Mouse (Mus musculus) hindbrain, embryonic 12.5 days (tissue): ENCODE measurements around the gene Ddx55. TPM values are rescaled to one million over a fixed set of nuclear protein-coding genes. Genes with fewer than 3 reads are reported as not detected.
A peak's percentile ranks its signal among the peaks of the same experiment; 100 is the strongest.
"Not testable (repeated sequence)": the region's sequence is repeated elsewhere in the genome, so short reads cannot be mapped to it uniquely, and the experiment has no call there.

Experiments
- ATAC-seq: fragments of 200-750 bp; cut with Nextera tagmentation; 2 replicates; pipeline ENCODE4 v1.8.0; 2017; ENCODE audit warnings: moderate TSS enrichment; ENCODE audit not compliant: low FRiP score
- H3K27ac ChIP-seq: fragments of 300-500 bp; sonication (generic); 2 replicates; pipeline ENCODE4 v1.5.1; 2016; ENCODE audit warnings: mild to moderate bottlenecking
- H3K27me3 ChIP-seq: fragments of 300-500 bp; sonication (generic); 2 replicates; pipeline ENCODE4 v1.6.1; 2016; ENCODE audit warnings: mild to moderate bottlenecking
- H3K36me3 ChIP-seq: fragments of 300-500 bp; sonication (generic); 2 replicates; pipeline ENCODE4 v1.6.1; 2016; ENCODE audit warnings: mild to moderate bottlenecking
- H3K4me1 ChIP-seq: fragments of 300-500 bp; sonication (generic); 2 replicates; pipeline ENCODE4 v1.6.1; 2016
- H3K4me2 ChIP-seq: fragments of 300-500 bp; sonication (generic); replicated peaks from 2 replicates; pipeline ENCODE4 v1.6.1; 2016; ENCODE audit warnings: mild to moderate bottlenecking
- H3K4me3 ChIP-seq: fragments of 300-500 bp; sonication (generic); 2 replicates; pipeline ENCODE4 v1.5.1; 2016; ENCODE audit warnings: mild to moderate bottlenecking
- H3K9ac ChIP-seq: fragments of 300-500 bp; sonication (generic); 2 replicates; pipeline ENCODE4 v1.6.1; 2016; ENCODE audit warnings: mild to moderate bottlenecking, moderate library complexity
- H3K9me3 ChIP-seq: fragments of 300-500 bp; sonication (generic); replicated peaks from 2 replicates; pipeline ENCODE4 v1.6.1; 2016; ENCODE audit warnings: mild to moderate bottlenecking
- WGBS: fragments of 180-500 bp; shearing (Covaris S2); methylation state at CpG from one replicate; pipeline ENCODE4 v1.1.7; 2016; 5-methylcytosine and 5-hydroxymethylcytosine counted together
- polyA plus RNA-seq: library from polyadenylated mRNA; unstranded; fragments of >200 nt; fragmentation: Nextera tagmentation; extraction: Ambion mirVana; gene quantifications from 2 replicates; pipeline ENCODE4 v1.2.1, GENCODE M21; 2016

Ddx55 gene
- polyA plus RNA-seq, 1 experiment from 2014 or later = 18.0 TPM

GRCm38 (mm10) chr5:124540383-124540786 lies 12.3 kb upstream of the Ddx55 start, which contains the start of gene Tmed2:
Gene Tmed2, plus strand, starts transcription at chr5:124540695.
- under 1% methylated on average over 35 of the region's 35 CpGs for WGBS
- peak within 1 kb of the TSS; percentile 83 for H3K4me2 ChIP-seq
- H3K9ac ChIP-seq = peak within 1 kb of the TSS; percentile 95
- no peaks in the 10 kb centered on the region for H3K9me3 ChIP-seq
- H3K27me3 ChIP-seq = 0 out of 2 replicates have a peak, but pooled peaks cover 9% of the 10 kb centered on the region
- peak; percentile 96 for ATAC-seq
- peak within 1 kb of the TSS; percentile 97 for H3K4me3 ChIP-seq
- H3K4me1 ChIP-seq = peaks cover 11% of the 10 kb centered on the region
- peak within 1 kb of the TSS; percentile 84 for H3K27ac ChIP-seq
- peaks cover 19% of the 10 kb centered on the region for H3K36me3 ChIP-seq

- H3K27me3 ChIP-seq = 0 out of 2 replicates have a peak, but pooled peaks cover 7% of the 10 kb centered on the region
- no peaks in the 10 kb centered on the region for H3K9me3 ChIP-seq
- peaks cover 11% of the 10 kb centered on the region for H3K4me1 ChIP-seq
- ATAC-seq = peak; percentile 75
- peak overlapping the region; percentile 84 for H3K27ac ChIP-seq
- H3K4me3 ChIP-seq = peak overlapping the region; percentile 97
- under 1% methylated on average over 81 of the region's 89 CpGs for WGBS
- peak overlapping the region; percentile 83 for H3K4me2 ChIP-seq
- H3K9ac ChIP-seq = peak overlapping the region; percentile 95
- H3K36me3 ChIP-seq = peaks cover 26% of the 10 kb centered on the region
These were observed 11.6 kb upstream of the Ddx55 start for GRCm38 (mm10) chr5:124540905-124541601.

DNA sequence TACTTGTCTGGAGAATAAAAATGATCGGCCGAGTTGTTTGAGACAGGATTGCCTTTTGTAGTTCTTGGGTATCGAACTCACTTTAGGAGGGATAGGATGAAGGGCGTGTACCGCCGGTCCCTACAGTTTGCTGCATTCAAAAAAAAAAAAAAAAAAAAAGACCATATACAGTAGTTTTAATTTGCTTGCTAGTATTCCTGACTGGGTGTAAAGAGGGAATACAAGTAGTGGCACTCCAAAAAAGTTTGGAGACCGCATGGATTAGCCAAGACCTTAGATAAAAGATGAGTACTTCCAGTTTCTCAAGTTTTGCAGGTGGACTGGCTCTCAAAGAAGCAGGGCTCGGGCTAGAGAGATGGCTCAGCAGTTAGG lies 11.1 kb upstream of the Ddx55 start:
- H3K4me1 ChIP-seq = peaks cover 11% of the 10 kb centered on the region
- no peaks in the 10 kb centered on the region for H3K9me3 ChIP-seq
- H3K4me2 ChIP-seq = peak overlapping the region; percentile 83
- peak overlapping the region; percentile 95 for H3K9ac ChIP-seq
- H3K27ac ChIP-seq = no peak overlapping the region; the same call in 1 of the 2 replicates
- no peak for ATAC-seq
- peaks cover 31% of the 10 kb centered on the region for H3K36me3 ChIP-seq
- WGBS = 13% methylated on average over 8 of the region's 8 CpGs
- peak overlapping the region; percentile 97 for H3K4me3 ChIP-seq
- H3K27me3 ChIP-seq = 0 out of 2 replicates have a peak, but pooled peaks cover 6% of the 10 kb centered on the region

- not testable (repeated sequence) for H3K27me3 ChIP-seq, H3K4me3 ChIP-seq, ATAC-seq, H3K27ac ChIP-seq, H3K9ac ChIP-seq, H3K9me3 ChIP-seq, H3K4me2 ChIP-seq
- 83% methylated on average over 4 of the region's 4 CpGs for WGBS
- peaks cover 46% of the 10 kb centered on the region for H3K36me3 ChIP-seq
- H3K4me1 ChIP-seq = peaks cover 14% of the 10 kb centered on the region
These were observed 1.9 kb upstream of the Ddx55 start for GRCm38 (mm10) chr5:124550737-124551136.

- WGBS = 30% methylated on average over 5 of the region's 5 CpGs
- H3K9ac ChIP-seq = peak overlapping the region; percentile 79; the same call in 1 of the 2 replicates
- not testable (repeated sequence) for H3K9me3 ChIP-seq, H3K27me3 ChIP-seq, ATAC-seq
- peaks cover 44% of the 10 kb centered on the region for H3K36me3 ChIP-seq
- H3K4me1 ChIP-seq = peaks cover 14% of the 10 kb centered on the region
- H3K4me2 ChIP-seq = peak overlapping the region; percentile 77
- H3K27ac ChIP-seq = 0 out of 2 replicates have a peak overlapping the region, but pooled peaks have one; percentile 85
- peak overlapping the region; percentile 89 for H3K4me3 ChIP-seq
These were observed 1.1 kb upstream of the Ddx55 start for GRCm38 (mm10) chr5:124551349-124552093.

GRCm38 (mm10) chr5:124552094-124552472 lies 581 bp upstream of the Ddx55 start:
- Histone ChIP-seq H3K27ac (peak overlapping the region; percentile 85), H3K9me3 (no peaks in the 10 kb centered on the region), H3K36me3 (peaks cover 44% of the 10 kb centered on the region), H3K4me1 (peaks cover 14% of the 10 kb centered on the region), H3K4me2 (peak overlapping the region; percentile 77), H3K27me3 (no peaks in the 10 kb centered on the region), H3K4me3 (peak overlapping the region; percentile 89), H3K9ac (peak overlapping the region; percentile 79)
- 0 out of 2 replicates have a peak, but pooled peaks have one; percentile 11 for ATAC-seq
- WGBS = 11% methylated on average over 9 of the region's 9 CpGs

DNA sequence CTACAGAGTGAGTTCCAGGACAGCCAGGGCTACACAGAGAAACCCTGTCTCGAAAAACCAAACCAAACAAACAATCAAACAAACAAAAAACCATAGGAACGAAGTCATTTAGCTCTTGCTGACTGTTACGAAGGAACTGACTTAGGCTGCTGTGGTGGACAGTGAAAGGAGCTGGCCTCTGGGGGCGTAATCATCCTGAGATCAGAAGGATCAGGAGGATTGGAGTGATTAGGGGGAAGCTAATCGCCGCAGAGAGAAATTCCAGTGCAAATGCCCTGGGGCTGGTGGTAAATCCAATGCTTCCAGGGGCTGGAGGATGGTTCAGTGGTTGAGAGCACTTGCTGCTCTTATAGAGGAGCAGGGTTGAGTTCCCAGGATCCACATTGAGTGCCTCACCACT lies 943 bp downstream of the Ddx55 start:
- H3K27me3 ChIP-seq = no peaks in the 10 kb centered on the region
- no peak for ATAC-seq
- no peaks in the 10 kb centered on the region for H3K9me3 ChIP-seq
- H3K27ac ChIP-seq = no peak overlapping the region
- peaks cover 46% of the 10 kb centered on the region for H3K36me3 ChIP-seq
- peaks cover 14% of the 10 kb centered on the region for H3K4me1 ChIP-seq
- 79% methylated on average over 6 of the region's 6 CpGs for WGBS
- H3K9ac ChIP-seq = no peak overlapping the region
- H3K4me2 ChIP-seq = peak overlapping the region; percentile 77
- peak overlapping the region; percentile 89 for H3K4me3 ChIP-seq

GRCm38 (mm10) chr5:124555145-124555544 lies 2.5 kb downstream of the Ddx55 start:
- 82% methylated on average over 1 of the region's 1 CpGs for WGBS
- Histone ChIP-seq H3K4me2 (no peak overlapping the region), H3K9me3 (no peaks in the 10 kb centered on the region), H3K4me3 (no peak overlapping the region), H3K36me3 (peaks cover 58% of the 10 kb centered on the region), H3K27me3 (no peaks in the 10 kb centered on the region), H3K27ac (no peak overlapping the region), H3K9ac (no peak overlapping the region), H3K4me1 (peaks cover 14% of the 10 kb centered on the region)
- ATAC-seq = no peak

DNA sequence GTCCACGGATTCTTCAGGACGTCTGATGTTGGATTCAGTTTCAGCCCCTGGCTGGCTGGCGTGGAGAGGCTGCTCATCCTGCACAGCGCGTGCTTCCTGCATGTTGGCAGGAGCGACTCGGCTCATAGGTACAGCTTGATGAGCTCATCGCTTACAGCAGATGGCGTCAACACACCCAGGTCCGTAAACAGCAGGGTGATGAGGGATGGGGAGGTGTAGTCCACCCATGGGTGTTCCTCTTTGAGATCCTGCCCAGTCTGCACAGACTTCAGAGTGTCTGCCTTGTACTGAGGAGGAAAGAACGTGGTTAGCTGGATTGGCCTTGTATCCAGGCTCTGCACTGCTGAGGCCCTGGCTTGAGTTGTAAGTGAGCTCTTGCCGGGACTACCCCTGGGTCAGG lies 18.4 kb downstream of the Ddx55 start:
- no peaks in the 10 kb centered on the region for H3K4me1 ChIP-seq
- no peak overlapping the region for H3K4me3 ChIP-seq
- no peaks in the 10 kb centered on the region for H3K9me3 ChIP-seq
- no peak overlapping the region for H3K9ac ChIP-seq
- no peak for ATAC-seq
- H3K27ac ChIP-seq = no peak overlapping the region
- WGBS = 89% methylated on average over 12 of the region's 12 CpGs
- no peaks in the 10 kb centered on the region for H3K27me3 ChIP-seq
- no peak overlapping the region for H3K4me2 ChIP-seq
- peaks cover 97% of the 10 kb centered on the region for H3K36me3 ChIP-seq

DNA sequence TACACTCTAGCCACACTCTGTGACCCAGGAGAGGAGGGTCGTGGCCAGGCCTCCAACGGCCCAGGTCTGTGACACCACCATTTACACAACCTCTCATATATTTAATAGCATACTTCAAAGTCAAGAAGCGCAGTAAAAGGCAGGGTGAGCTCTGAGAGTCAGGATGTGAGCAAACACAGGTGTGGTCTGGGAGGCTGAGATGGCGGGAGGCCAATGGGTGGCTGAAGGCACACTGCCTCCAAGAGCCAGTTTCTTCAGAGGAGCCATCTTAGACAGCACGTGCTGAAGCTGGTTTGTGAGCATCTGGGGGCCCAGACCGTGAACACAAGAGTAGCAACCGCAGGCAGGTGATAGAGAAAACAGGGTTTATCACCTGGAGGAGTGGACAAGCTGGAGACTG lies 22.8 kb downstream of the Ddx55 start:
- no peaks in the 10 kb centered on the region for H3K27me3 ChIP-seq
- WGBS = 96% methylated on average over 7 of the region's 7 CpGs
- peaks cover 17% of the 10 kb centered on the region for H3K4me1 ChIP-seq
- no peak for ATAC-seq
- H3K27ac ChIP-seq = no peak overlapping the region
- peaks cover 65% of the 10 kb centered on the region for H3K36me3 ChIP-seq
- H3K4me2 ChIP-seq = no peak overlapping the region
- H3K9me3 ChIP-seq = no peaks in the 10 kb centered on the region
- H3K4me3 ChIP-seq = no peak overlapping the region
- H3K9ac ChIP-seq = no peak overlapping the region

DNA sequence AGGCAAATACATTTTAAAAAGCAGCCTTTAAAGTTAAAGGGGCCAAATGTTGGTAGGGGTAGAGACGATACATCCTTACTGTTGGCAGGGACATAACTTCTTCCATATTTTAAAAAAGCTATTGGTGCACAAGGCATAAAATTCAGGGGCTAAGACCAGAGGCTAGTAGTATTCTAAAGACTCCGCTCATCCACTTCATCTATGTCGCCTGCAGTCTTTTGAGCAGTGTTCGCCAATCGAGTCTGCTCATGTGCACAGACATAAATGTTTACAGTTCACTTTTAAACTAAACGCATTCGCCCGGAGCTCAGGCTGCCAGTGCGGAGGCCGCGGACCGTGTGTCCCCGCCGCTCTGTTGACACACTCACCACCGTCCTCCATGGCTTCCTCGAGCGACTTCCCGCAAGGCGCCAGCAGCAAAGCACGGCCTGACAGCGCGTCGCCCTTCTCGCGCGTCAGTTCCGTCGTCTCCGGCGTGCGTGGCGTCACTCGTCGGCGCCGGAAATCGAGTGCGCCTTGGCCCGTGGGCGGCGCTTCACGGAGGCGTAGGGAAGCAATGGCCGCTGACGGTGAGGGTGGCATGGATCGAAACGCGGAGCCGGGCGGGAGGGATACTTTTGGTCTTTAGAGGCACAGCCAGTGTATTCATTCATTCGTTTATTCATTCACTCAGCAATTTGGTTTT lies 26.1 kb downstream of the Ddx55 start, which contains the start of the genes Eif2b1 and Gtf2h3:
Eif2b1 (minus strand) TSS at position 499 of the 685 bp plus-strand sequence.
Gtf2h3 (plus strand) TSS at position 508 of the 685 bp plus-strand sequence.
- ATAC-seq = peak; percentile 89
- peak within 1 kb of the TSS; percentile 19; the same call in 1 of the 2 replicates for H3K27ac ChIP-seq

GRCm38 (mm10) chr5:124582515-124582914 lies 29.9 kb downstream of the Ddx55 start:
- H3K4me2 ChIP-seq = no peak overlapping the region
- 93% methylated on average over 5 of the region's 5 CpGs for WGBS
- peaks cover 19% of the 10 kb centered on the region for H3K4me1 ChIP-seq
- H3K9me3 ChIP-seq = no peaks in the 10 kb centered on the region
- no peaks in the 10 kb centered on the region for H3K27me3 ChIP-seq
- H3K9ac ChIP-seq = no peak overlapping the region
- H3K4me3 ChIP-seq = no peak overlapping the region
- H3K36me3 ChIP-seq = peaks cover 45% of the 10 kb centered on the region
- ATAC-seq = no peak
- H3K27ac ChIP-seq = no peak overlapping the region

More for the DNA sequence above, 26.1 kb downstream of the Ddx55 start, which contains the start of the genes Eif2b1 and Gtf2h3:
- WGBS = 1% methylated on average over 51 of the region's 51 CpGs
- no peaks in the 10 kb centered on the region for H3K9me3 ChIP-seq
- H3K4me2 ChIP-seq = peak within 1 kb of the TSS; percentile 77
- H3K4me1 ChIP-seq = peaks cover 19% of the 10 kb centered on the region
- peak within 1 kb of the TSS; percentile 62 for H3K4me3 ChIP-seq
- no peaks in the 10 kb centered on the region for H3K27me3 ChIP-seq
- H3K36me3 ChIP-seq = peaks cover 43% of the 10 kb centered on the region
- H3K9ac ChIP-seq = peak within 1 kb of the TSS; percentile 73
